In genomic region chr3:27639701-27640100, GRCm38 (mm10) we compare ENCODE assay signal across 23 mouse cellular contexts.
"Had no signal": no experiment of that assay in that cellular context is flagged by ENCODE, and none has a peak within 500 bp of the region (broad histone marks: within the 10 kb centered on the region; RNA-seq: fewer than 3 reads in every experiment).

No protein-coding gene starts in this region.

- DNase-seq: kidney, adult 18-20 months; kidney, adult 9 months; kidney, postnatal 14 days; kidney, postnatal 4 days; left cerebral cortex, postnatal 4 days; liver, embryonic 13.5 days; lung, adult 18-20 months; lung, postnatal 10 days; lung, postnatal 36 days; right cerebral cortex, adult 18-20 months; right cerebral cortex, postnatal 14 days; right cerebral cortex, postnatal 4 days; thymus, adult 18-20 months; thymus, postnatal 36 days had no signal

- ATAC-seq: midbrain, embryonic 15.5 days had no signal

- H3K36me3 ChIP-seq: midbrain, embryonic 15.5 days; neural tube, embryonic 15.5 days had no signal

- H3K27me3 ChIP-seq: limb, embryonic 12.5 days; limb, embryonic 15.5 days; liver, embryonic 13.5 days; lung, embryonic 15.5 days; megakaryocyte, embryonic 14.5 days; midbrain, embryonic 15.5 days; neural tube, embryonic 12.5 days; neural tube, embryonic 15.5 days had no signal

- H3K4me2 ChIP-seq: limb, embryonic 12.5 days; limb, embryonic 15.5 days; liver, embryonic 13.5 days; lung, embryonic 15.5 days; midbrain, embryonic 15.5 days; neural tube, embryonic 12.5 days; neural tube, embryonic 15.5 days had no signal

- H3K9ac ChIP-seq: limb, embryonic 12.5 days; limb, embryonic 15.5 days; liver, embryonic 13.5 days; lung, embryonic 15.5 days; midbrain, embryonic 15.5 days; neural tube, embryonic 12.5 days; neural tube, embryonic 15.5 days had no signal

- H3K4me1 ChIP-seq: limb, embryonic 15.5 days; megakaryocyte, embryonic 14.5 days; neural tube, embryonic 12.5 days had no signal

- H3K27ac ChIP-seq: limb, embryonic 12.5 days; limb, embryonic 15.5 days; liver, embryonic 13.5 days; lung, embryonic 15.5 days; midbrain, embryonic 10.5 days; midbrain, embryonic 15.5 days; neural tube, embryonic 12.5 days; neural tube, embryonic 15.5 days; stomach, postnatal 0 days had no signal

- H3K4me3 ChIP-seq: limb, embryonic 12.5 days; limb, embryonic 15.5 days; liver, embryonic 13.5 days; lung, embryonic 15.5 days; megakaryocyte, embryonic 14.5 days; midbrain, embryonic 10.5 days; midbrain, embryonic 15.5 days; neural tube, embryonic 12.5 days; neural tube, embryonic 15.5 days had no signal

- H3K9me3 ChIP-seq: limb, embryonic 12.5 days; limb, embryonic 15.5 days; liver, embryonic 13.5 days; lung, embryonic 15.5 days; megakaryocyte, embryonic 14.5 days; midbrain, embryonic 10.5 days; midbrain, embryonic 15.5 days; neural tube, embryonic 12.5 days; neural tube, embryonic 15.5 days had no signal
